Mouse (Mus musculus) urinary bladder, postnatal 0 days (tissue): ENCODE measurements around the gene Olfr1061. TPM values are rescaled to one million over a fixed set of nuclear protein-coding genes. Genes with fewer than 3 reads are reported as not detected.

Experiments used
- polyA plus RNA-seq: library from polyadenylated mRNA; unstranded; fragments of >200 nt; fragmentation: Nextera tagmentation; extraction: Ambion mirVana; gene quantifications from 2 replicates; pipeline ENCODE4 v1.2.1, GENCODE M21; 2015

Gene Olfr1061
- polyA plus RNA-seq, result not detected in 2 replicates

GRCm38 (mm10) chr2:86413950-86414349, at the start of gene Olfr1061:
Olfr1061 (minus strand) TSS chr2:86414050.

DNA sequence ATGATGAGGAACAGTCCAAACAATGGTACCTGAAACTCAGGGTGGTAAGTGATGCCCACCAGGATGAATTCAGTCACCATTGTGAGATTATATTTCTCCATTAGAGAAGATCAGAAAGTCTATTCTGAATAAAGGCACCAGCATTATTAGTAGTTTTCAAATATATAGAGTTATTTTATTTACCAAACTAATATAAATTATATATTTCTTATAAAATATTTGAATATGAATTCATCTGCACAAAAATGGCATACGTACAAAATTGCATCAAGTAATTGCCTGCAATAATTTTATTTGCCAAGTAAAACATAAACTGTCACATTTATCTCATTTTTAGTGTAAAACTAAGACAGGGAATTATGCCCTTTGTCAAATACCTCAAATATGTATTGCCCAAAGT, 42.3 kb upstream of the Olfr1061 start, which contains the start of gene Olfr1066:
TSS of gene Olfr1066 (minus strand) at position 101 of the 400 bp plus-strand sequence.

DNA sequence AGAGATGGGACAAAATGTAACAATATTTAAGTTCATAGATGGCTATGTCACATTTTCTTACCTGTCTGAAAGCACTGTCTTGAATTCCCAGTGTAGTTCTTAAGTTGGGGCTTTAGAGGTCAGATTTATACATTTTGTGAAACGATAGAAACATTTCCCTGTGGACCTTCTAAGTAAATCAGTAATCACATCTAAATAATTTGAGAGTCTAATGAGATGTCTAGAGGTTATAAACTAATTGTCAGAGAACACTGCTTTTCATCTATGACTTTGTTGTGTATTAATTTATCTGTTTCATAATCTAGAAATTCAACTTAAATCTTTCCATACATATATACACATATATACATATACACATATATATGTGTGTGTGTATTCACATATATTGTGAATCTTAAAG, 36.6 kb upstream of the Olfr1061 start, which contains the start of gene Olfr1065:
TSS of gene Olfr1065 (minus strand) at position 101 of the 400 bp plus-strand sequence.

DNA sequence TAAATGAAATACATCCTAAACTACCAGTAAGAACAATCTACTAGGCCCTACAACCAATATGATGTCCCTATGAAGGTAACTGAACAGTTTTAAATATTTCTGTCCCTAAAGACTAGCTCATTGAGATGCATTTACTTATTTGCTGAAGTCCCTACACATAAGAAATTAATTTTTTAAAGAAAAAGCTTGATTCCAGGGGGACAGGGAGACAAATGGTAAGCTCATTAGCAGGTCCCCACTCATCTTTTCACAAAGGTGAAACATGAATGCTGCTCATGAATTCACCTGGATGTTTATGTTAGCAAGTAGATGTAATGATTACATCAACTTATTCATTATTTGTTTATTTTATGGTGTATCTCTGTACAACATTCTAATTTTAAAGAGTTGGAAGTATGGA, 12.8 kb upstream of the Olfr1061 start, which contains the start of gene Olfr1062:
TSS of gene Olfr1062 (minus strand) at position 101 of the 400 bp plus-strand sequence.

DNA sequence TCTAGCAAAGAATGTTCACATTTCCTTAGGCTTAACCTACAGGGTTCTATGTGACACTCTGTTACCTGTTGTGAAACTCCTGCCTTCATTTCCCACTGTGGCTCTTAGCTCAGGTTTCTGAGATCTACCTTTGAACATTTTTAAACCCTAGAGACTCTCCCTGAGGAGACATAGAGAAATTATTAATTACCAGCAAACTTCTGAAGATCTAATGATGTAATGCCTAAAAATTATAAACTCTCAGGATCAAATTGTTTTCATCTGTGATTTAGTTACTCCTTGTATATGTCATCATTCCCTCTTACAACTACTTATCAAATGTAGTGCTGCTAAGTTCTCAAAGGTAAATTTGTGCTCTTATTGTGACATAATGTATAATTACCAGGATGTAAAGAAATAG, 25.4 kb downstream of the Olfr1061 start, which contains the start of gene Olfr1058:
TSS of gene Olfr1058 (minus strand) at position 101 of the 400 bp plus-strand sequence.

DNA sequence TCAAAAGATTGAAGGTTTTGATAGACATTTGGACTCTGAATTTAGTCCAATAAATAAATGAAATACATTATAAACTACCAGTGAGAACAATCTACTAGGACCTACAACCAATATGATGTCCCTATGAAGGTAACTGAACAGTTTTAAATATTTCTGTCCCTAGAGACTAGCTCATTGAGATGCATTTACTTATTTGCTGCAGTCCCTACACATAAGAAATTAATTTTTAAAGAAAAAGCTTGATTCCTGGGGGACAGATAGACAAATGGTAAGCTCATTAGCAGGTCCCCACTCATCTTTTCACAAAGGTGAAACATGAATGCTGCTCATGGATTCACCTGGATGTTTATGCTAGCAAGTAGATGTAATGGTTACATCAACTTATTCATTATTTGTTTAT, 35.6 kb downstream of the Olfr1061 start, which contains the start of gene Olfr1057:
TSS of gene Olfr1057 (minus strand) at position 101 of the 400 bp plus-strand sequence.

Other genes starting within 250 kb of the Olfr1061 start
- gene Olfr1043, start 246.5 kb downstream of the Olfr1061 start, polyA plus RNA-seq, result not detected in 2 replicates
- not detected in 2 replicates for gene Olfr1044, start 236.2 kb downstream of the Olfr1061 start, polyA plus RNA-seq
- not detected in 2 replicates for gene Olfr52, start 228.4 kb downstream of the Olfr1061 start, polyA plus RNA-seq
- not detected in 2 replicates for gene Olfr1045, start 211.0 kb downstream of the Olfr1061 start, polyA plus RNA-seq
- not detected in 2 replicates for gene Olfr1046, start 194.7 kb downstream of the Olfr1061 start, polyA plus RNA-seq
- gene Olfr1047, start 182.6 kb downstream of the Olfr1061 start, polyA plus RNA-seq, result not detected in 2 replicates
- not detected in 2 replicates for gene Olfr1048, start 173.8 kb downstream of the Olfr1061 start, polyA plus RNA-seq
- gene Olfr1049, start 155.7 kb downstream of the Olfr1061 start, polyA plus RNA-seq, result not detected in 2 replicates
- not detected in 2 replicates for gene Olfr1051, start 135.0 kb downstream of the Olfr1061 start, polyA plus RNA-seq
- not detected in 2 replicates for gene Olfr1052, start 121.6 kb downstream of the Olfr1061 start, polyA plus RNA-seq
- not detected in 2 replicates for gene Olfr1053, start 98.8 kb downstream of the Olfr1061 start, polyA plus RNA-seq
- gene Olfr1054, start 78.6 kb downstream of the Olfr1061 start, polyA plus RNA-seq, result not detected in 2 replicates
- gene Olfr1055, start 63.8 kb downstream of the Olfr1061 start, polyA plus RNA-seq, result not detected in 2 replicates
- not detected in 2 replicates for gene Olfr1056, start 51.6 kb downstream of the Olfr1061 start, polyA plus RNA-seq
- not detected in 2 replicates for gene Olfr1057, start 35.7 kb downstream of the Olfr1061 start, polyA plus RNA-seq
- gene Olfr1058, start 25.5 kb downstream of the Olfr1061 start, polyA plus RNA-seq, result not detected in 2 replicates
- gene Olfr1062, start 12.7 kb upstream of the Olfr1061 start, polyA plus RNA-seq, result not detected in 2 replicates
- gene Olfr1065, start 36.5 kb upstream of the Olfr1061 start, polyA plus RNA-seq, result not detected in 2 replicates
- gene Olfr1066, start 42.2 kb upstream of the Olfr1061 start, polyA plus RNA-seq, result not detected in 2 replicates
- not detected in 2 replicates for gene Olfr228, start 73.3 kb upstream of the Olfr1061 start, polyA plus RNA-seq
- gene Olfr1076, start 94.4 kb upstream of the Olfr1061 start, polyA plus RNA-seq, result not detected in 2 replicates
- gene Olfr1079, start 128.4 kb upstream of the Olfr1061 start, polyA plus RNA-seq, result not detected in 2 replicates
- gene Olfr1080, start 144.2 kb upstream of the Olfr1061 start, polyA plus RNA-seq, result not detected in 2 replicates
- not detected in 2 replicates for gene Olfr1082, start 184.9 kb upstream of the Olfr1061 start, polyA plus RNA-seq
- gene Olfr1084, start 225.7 kb upstream of the Olfr1061 start, polyA plus RNA-seq, result not detected in 2 replicates
- not detected in 2 replicates for gene Olfr1085, start 248.0 kb upstream of the Olfr1061 start, polyA plus RNA-seq